Mouse (Mus musculus) G1E (cell line): ENCODE measurements around the gene Ociad2. TPM values are rescaled to one million over a fixed set of nuclear protein-coding genes. Genes with fewer than 3 reads are reported as not detected.
A peak's percentile ranks its signal among the peaks of the same experiment; 100 is the strongest.

Source experiments
- ATAC-seq: 2 replicates; pipeline ENCODE4 v1.8.0; 2016; ENCODE audit warnings: mild to moderate bottlenecking; ENCODE audit not compliant: insufficient number of reproducible peaks, poor library complexity, low FRiP score, severe bottlenecking; ENCODE audit errors: extremely low read depth
- DNase-seq: peaks from one replicate; pipeline ENCODE4 v3.0.0; 2012; ENCODE audit warnings: low spot score
- H3K27me3 ChIP-seq: 2 replicates; pipeline ENCODE4 v1.6.1; 2012; ENCODE audit warnings: mild to moderate bottlenecking, low read length, inconsistent platforms; ENCODE audit not compliant: insufficient read depth
- H3K36me3 ChIP-seq: replicated peaks from 2 replicates; pipeline ENCODE3; 2012; ENCODE audit warnings: mild to moderate bottlenecking, inconsistent platforms
- H3K4me1 ChIP-seq: 2 replicates; pipeline ENCODE4 v1.6.1; 2012; ENCODE audit warnings: low read depth, low read length, inconsistent platforms, mixed read lengths; ENCODE audit not compliant: insufficient read depth
- H3K4me3 ChIP-seq: 2 replicates; pipeline ENCODE4 v1.5.1; 2012; ENCODE audit warnings: low read depth, mild to moderate bottlenecking, inconsistent platforms, low read length, moderate library complexity, mixed read lengths
- H3K9me3 ChIP-seq: replicated peaks from 2 replicates; pipeline ENCODE4 v1.6.1; 2012; ENCODE audit warnings: inconsistent platforms
- CTCF ChIP-seq: IDR thresholded peaks from 2 replicates; pipeline ENCODE4 v1.5.1; 2012; ENCODE audit warnings: low read depth, low read length, inconsistent platforms, mixed read lengths
- GATA1 ChIP-seq: IDR thresholded peaks from 2 replicates; pipeline ENCODE4 v1.6.1; 2012; ENCODE audit warnings: borderline replicate concordance, low read length, inconsistent platforms, mixed read lengths
- GATA2 ChIP-seq: IDR thresholded peaks from 2 replicates; pipeline ENCODE4 v1.6.1; 2012; ENCODE audit warnings: low read depth, low read length, inconsistent platforms, borderline replicate concordance
- POLR2AphosphoS5 ChIP-seq: IDR thresholded peaks from 2 replicates; pipeline ENCODE4 v1.6.1; 2012; ENCODE audit warnings: low read depth, low read length, inconsistent platforms; ENCODE audit not compliant: insufficient replicate concordance
- TAL1 ChIP-seq: conservative IDR thresholded peaks from 2 replicates; pipeline ENCODE4 v1.6.1; 2012; ENCODE audit warnings: low read depth, low read length, inconsistent platforms, mixed read lengths
- polyA plus RNA-seq: library from polyadenylated mRNA; stranded (reverse); fragments of >175 nt; gene quantifications from 2 replicates; pipeline ENCODE4 v1.2.3, GENCODE M21; 2012
- total RNA-seq, 2 experiments: library from RNA; stranded (forward) in 1 of 2; stranded (reverse) in 1 of 2; fragments of 200-1000 nt in 1 of 2; fragments of >200 nt in 1 of 2; fragmentation: Nextera tagmentation in 1 of 2; gene quantifications; 2 replicates each; pipeline ENCODE4 v1.2.3; 2014 to 2017

The Ociad2 gene
- total and polyA plus RNA-seq, 3 experiments, result 1.1 TPM; not detected in 2

- no peak overlapping the region for H3K4me3 ChIP-seq
- no peaks in the 10 kb centered on the region for H3K27me3 ChIP-seq
- H3K9me3 ChIP-seq, result no peaks in the 10 kb centered on the region
- DNase-seq (no peak), ATAC-seq (no peak)
- H3K4me1 ChIP-seq, result peaks cover 42% of the 10 kb centered on the region
- H3K36me3 ChIP-seq, result peaks cover 47% of the 10 kb centered on the region
- TF ChIP-seq POLR2AphosphoS5, result no peak
- TF ChIP-seq CTCF, result no peak
- no peak for TF ChIP-seq GATA2
- no peak for TF ChIP-seq GATA1
- no peak for TF ChIP-seq TAL1
Observed at GRCm38 (mm10) chr5:73295916-73296315, 44.9 kb downstream of the Ociad2 start.

GRCm38 (mm10) chr5:73295016-73295415 lies 45.8 kb downstream of the Ociad2 start:
- Histone ChIP-seq H3K36me3 (peaks cover 38% of the 10 kb centered on the region), H3K27me3 (no peaks in the 10 kb centered on the region), H3K4me3 (no peak overlapping the region; the same call in 1 of the 2 replicates), H3K4me1 (peaks cover 45% of the 10 kb centered on the region), H3K9me3 (no peaks in the 10 kb centered on the region)
- no peak for DNase-seq
- TF ChIP-seq GATA2 (no peak), GATA1 (no peak), TAL1 (no peak), CTCF (no peak), POLR2AphosphoS5 (no peak)
- ATAC-seq, result no peak

GRCm38 (mm10) chr5:73293458-73293827 lies 47.4 kb downstream of the Ociad2 start:
- peaks cover 28% of the 10 kb centered on the region for H3K36me3 ChIP-seq
- no peak for DNase-seq
- TF ChIP-seq TAL1, result no peak
- no peak for TF ChIP-seq POLR2AphosphoS5
- no peak for TF ChIP-seq CTCF
- TF ChIP-seq GATA1, result no peak
- no peak for TF ChIP-seq GATA2
- H3K9me3 ChIP-seq, result no peaks in the 10 kb centered on the region
- peak overlapping the region; percentile 98 for H3K4me3 ChIP-seq
- peaks cover 55% of the 10 kb centered on the region for H3K4me1 ChIP-seq
- no peaks in the 10 kb centered on the region for H3K27me3 ChIP-seq
- ATAC-seq, result no peak

GRCm38 (mm10) chr5:73292502-73293457 lies 48.0 kb downstream of the Ociad2 start, which contains the start of gene Ociad1:
Gene Ociad1 (plus strand): TSS chr5:73292784.
- Histone ChIP-seq H3K9me3 (no peaks in the 10 kb centered on the region), H3K4me1 (peaks cover 59% of the 10 kb centered on the region), H3K27me3 (no peaks in the 10 kb centered on the region), H3K4me3 (peak within 1 kb of the TSS; percentile 98), H3K36me3 (peaks cover 24% of the 10 kb centered on the region)
- TF ChIP-seq POLR2AphosphoS5, result no peak
- TF ChIP-seq TAL1, result no peak
- no peak for TF ChIP-seq CTCF
- no peak for TF ChIP-seq GATA1
- no peak for TF ChIP-seq GATA2
- peak; percentile 97 for ATAC-seq
- DNase-seq, result peak; percentile 87

- ATAC-seq (no peak), DNase-seq (no peak)
- peaks cover 69% of the 10 kb centered on the region for H3K4me1 ChIP-seq
- no peaks in the 10 kb centered on the region for H3K27me3 ChIP-seq
- H3K9me3 ChIP-seq, result no peaks in the 10 kb centered on the region
- TF ChIP-seq TAL1 (no peak), POLR2AphosphoS5 (no peak), GATA2 (no peak), GATA1 (no peak), CTCF (no peak)
- no peak overlapping the region for H3K4me3 ChIP-seq
- peaks cover 2% of the 10 kb centered on the region for H3K36me3 ChIP-seq
Observed at GRCm38 (mm10) chr5:73289900-73290299, 50.9 kb downstream of the Ociad2 start.

GRCm38 (mm10) chr5:73286603-73287002 lies 54.2 kb downstream of the Ociad2 start:
- H3K36me3 ChIP-seq, result no peaks in the 10 kb centered on the region
- DNase-seq (peak; percentile 34), ATAC-seq (peak; percentile 66)
- H3K4me3 ChIP-seq, result peak overlapping the region; percentile 21; the same call in 1 of the 2 replicates
- H3K4me1 ChIP-seq, result peaks cover 65% of the 10 kb centered on the region
- H3K9me3 ChIP-seq, result no peaks in the 10 kb centered on the region
- no peaks in the 10 kb centered on the region for H3K27me3 ChIP-seq
- no peak for TF ChIP-seq POLR2AphosphoS5
- peak; percentile 58 for TF ChIP-seq TAL1
- TF ChIP-seq GATA2, result no peak
- no peak for TF ChIP-seq GATA1
- TF ChIP-seq CTCF, result no peak
